Mouse (Mus musculus) thymus, adult 2 months (tissue): Measurements from ENCODE around the gene Scd2.

ENCODE experiments used
- CTCF ChIP-seq: fragments of 200-500 bp; IDR thresholded peaks from 2 replicates; pipeline ENCODE4 v1.5.1; 2012; ENCODE audit warnings: mild to moderate bottlenecking, control low read depth, low read length, moderate library complexity, borderline replicate concordance; ENCODE audit not compliant: control insufficient read depth, poor library complexity, insufficient read depth; ENCODE audit errors: extremely low read depth
- POLR2A ChIP-seq: fragments of 200-500 bp; IDR thresholded peaks from 2 replicates; pipeline ENCODE4 v1.6.1; 2012; ENCODE audit warnings: mild to moderate bottlenecking, low read length, control low read depth, moderate library complexity; ENCODE audit not compliant: control insufficient read depth, poor library complexity, insufficient read depth; ENCODE audit errors: extremely low read depth

- TF ChIP-seq POLR2A (no peak), CTCF (no peak)
Observed at GRCm38 (mm10) chr19:44264226-44264625, 29.2 kb upstream of the Scd2 start.
